Mouse (Mus musculus) heart, embryonic 13.5 days (tissue): Measurements from ENCODE around the gene Riiad1. TPM values are rescaled to one million over a fixed set of nuclear protein-coding genes. Genes with fewer than 3 reads are reported as not detected.

Experiments used
- ATAC-seq: fragments of 200-750 bp; cut with Nextera tagmentation; 2 replicates; pipeline ENCODE4 v1.8.0; 2017; ENCODE audit warnings: moderate TSS enrichment; ENCODE audit not compliant: insufficient number of reproducible peaks, low FRiP score, low TSS enrichment; ENCODE audit errors: extremely low read depth
- H3K27ac ChIP-seq: fragments of 300-500 bp; sonication (generic); replicated peaks from 2 replicates; pipeline ENCODE4 v1.5.1; 2015; ENCODE audit warnings: moderate library complexity, mild to moderate bottlenecking, inconsistent platforms
- H3K27me3 ChIP-seq: fragments of 300-500 bp; sonication (generic); replicated peaks from 2 replicates; pipeline ENCODE4 v1.6.1; 2015; ENCODE audit warnings: mild to moderate bottlenecking, inconsistent platforms
- H3K36me3 ChIP-seq: fragments of 300-500 bp; sonication (generic); 2 replicates; pipeline ENCODE4 v1.6.1; 2015; ENCODE audit warnings: mild to moderate bottlenecking, inconsistent platforms
- H3K4me1 ChIP-seq: fragments of 300-500 bp; sonication (generic); 2 replicates; pipeline ENCODE4 v1.6.1; 2015; ENCODE audit warnings: inconsistent platforms
- H3K4me2 ChIP-seq: fragments of 300-500 bp; sonication (generic); 2 replicates; pipeline ENCODE4 v1.6.1; 2015; ENCODE audit warnings: inconsistent platforms, mild to moderate bottlenecking, moderate library complexity
- H3K4me3 ChIP-seq: fragments of 300-500 bp; sonication (generic); 2 replicates; pipeline ENCODE4 v1.5.1; 2015; ENCODE audit warnings: moderate library complexity, mild to moderate bottlenecking, inconsistent platforms
- H3K9ac ChIP-seq: fragments of 300-500 bp; sonication (generic); 2 replicates; pipeline ENCODE4 v1.6.1; 2015; ENCODE audit warnings: inconsistent platforms, mild to moderate bottlenecking, moderate library complexity
- H3K9me3 ChIP-seq: fragments of 300-500 bp; sonication (generic); 2 replicates; pipeline ENCODE4 v1.6.1; 2016; ENCODE audit warnings: inconsistent platforms
- WGBS: fragments of 180-500 bp; shearing (Covaris S2); methylation state at CpG from one replicate; pipeline ENCODE4 v1.1.7; 2015; ENCODE audit warnings: mixed read lengths; 5-methylcytosine and 5-hydroxymethylcytosine counted together
- polyA plus RNA-seq: library from polyadenylated mRNA; unstranded; fragments of >200 nt; fragmentation: Nextera tagmentation; extraction: Ambion mirVana; gene quantifications from 2 replicates; pipeline ENCODE4 v1.2.1, GENCODE M21; 2015

Gene Riiad1
- 4.0 and 4.4 TPM in 2 replicates for polyA plus RNA-seq

DNA sequence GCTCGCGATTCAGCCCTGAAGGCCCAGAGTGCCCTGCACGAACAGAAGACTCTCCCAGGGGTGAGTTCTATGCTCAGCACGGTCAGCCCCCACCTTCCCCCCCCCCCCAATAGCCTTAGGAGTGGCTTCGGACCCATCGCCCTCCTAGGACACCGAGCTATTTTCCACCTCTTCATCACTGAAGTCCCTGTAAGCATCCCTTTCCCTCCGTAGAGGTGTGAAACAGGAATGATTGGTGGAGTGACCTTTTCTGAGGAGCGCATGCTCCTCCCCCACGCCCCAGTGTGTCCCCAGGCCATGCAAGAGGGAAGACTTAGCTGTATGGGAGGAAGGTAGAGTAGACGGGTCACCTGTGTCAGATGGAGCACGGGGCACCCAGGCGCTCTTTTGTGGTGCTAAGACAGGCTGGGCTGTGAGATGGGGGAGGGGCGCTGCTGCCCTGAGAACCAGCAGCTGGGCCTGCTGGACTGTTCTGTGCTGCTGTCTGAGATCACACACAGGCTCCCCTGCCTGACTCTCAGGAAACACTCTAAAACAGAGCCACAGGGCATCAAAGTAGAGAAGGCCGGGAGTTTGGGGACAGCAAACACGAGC lies at the start of gene Riiad1:
TSS of gene Riiad1 (minus strand) at position 51 of the 594 bp plus-strand sequence.
- no peaks in the 10 kb centered on the region for H3K9me3 ChIP-seq
- H3K27ac ChIP-seq = no peak within 1 kb of the TSS
- peaks cover 37% of the 10 kb centered on the region for H3K27me3 ChIP-seq
- H3K4me3 ChIP-seq = peak within 1 kb of the TSS; percentile 38
- peak within 1 kb of the TSS; percentile 64 for H3K4me2 ChIP-seq
- no peaks in the 10 kb centered on the region for H3K36me3 ChIP-seq
- 8% methylated on average over 16 of the region's 16 CpGs for WGBS
- no peak for ATAC-seq
- H3K4me1 ChIP-seq = peaks cover 36% of the 10 kb centered on the region
- no peak within 1 kb of the TSS for H3K9ac ChIP-seq

GRCm38 (mm10) chr3:94526731-94527130 lies 46.6 kb upstream of the Riiad1 start:
- H3K27ac ChIP-seq = no peak overlapping the region
- peaks cover 53% of the 10 kb centered on the region for H3K36me3 ChIP-seq
- H3K4me1 ChIP-seq = no peaks in the 10 kb centered on the region
- H3K4me3 ChIP-seq = no peak overlapping the region
- no peak overlapping the region for H3K9ac ChIP-seq
- no peaks in the 10 kb centered on the region for H3K27me3 ChIP-seq
- no peak overlapping the region for H3K4me2 ChIP-seq
- H3K9me3 ChIP-seq = no peaks in the 10 kb centered on the region
- ATAC-seq = no peak
- 72% methylated on average over 2 of the region's 2 CpGs for WGBS

DNA sequence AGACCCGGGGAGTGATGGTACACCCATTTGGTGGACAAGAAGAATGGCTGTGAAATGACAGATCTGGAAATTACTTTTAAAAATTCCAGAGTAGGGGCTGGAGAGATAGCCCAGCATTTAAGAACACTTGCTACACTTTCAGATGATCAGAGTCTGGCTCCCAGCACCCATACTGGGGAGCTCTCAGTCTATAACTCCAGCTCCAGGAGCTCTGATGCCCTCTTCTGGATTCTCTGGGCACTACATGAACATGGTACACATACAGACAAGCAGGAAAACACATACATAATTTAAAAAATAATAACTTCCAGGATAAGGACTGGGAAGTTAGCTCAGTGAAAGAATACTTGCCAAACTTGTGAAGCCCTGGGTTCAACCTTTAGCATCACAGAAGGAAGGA lies 26.5 kb upstream of the Riiad1 start:
- Histone ChIP-seq H3K4me3 (no peak overlapping the region), H3K9ac (no peak overlapping the region), H3K36me3 (peaks cover 71% of the 10 kb centered on the region), H3K4me2 (no peak overlapping the region), H3K27ac (no peak overlapping the region), H3K4me1 (no peaks in the 10 kb centered on the region), H3K9me3 (peaks cover 5% of the 10 kb centered on the region; the same call in 1 of the 2 replicates), H3K27me3 (no peaks in the 10 kb centered on the region)
- 90% methylated on average over 1 of the region's 1 CpGs for WGBS
- ATAC-seq = no peak

DNA sequence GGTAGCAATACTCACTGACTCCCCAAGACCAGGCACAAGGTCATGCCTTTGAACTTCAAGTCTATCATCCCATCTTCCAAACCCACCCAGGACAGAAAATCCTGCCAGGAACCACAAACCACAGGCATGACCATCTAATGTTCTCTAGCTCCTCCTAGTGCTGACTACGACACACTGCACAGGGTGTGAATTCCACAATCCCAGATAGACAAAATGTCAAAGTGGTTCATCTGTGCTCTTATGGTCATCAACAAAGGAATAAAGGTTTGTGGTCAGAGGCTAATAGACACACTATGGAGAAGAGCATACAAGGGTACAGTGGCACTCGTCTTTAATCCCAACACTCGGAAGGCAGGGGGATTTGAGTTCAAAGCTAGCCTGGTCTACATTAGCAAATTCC lies 22.1 kb upstream of the Riiad1 start:
- peaks cover 66% of the 10 kb centered on the region for H3K36me3 ChIP-seq
- H3K4me1 ChIP-seq = no peaks in the 10 kb centered on the region
- no peaks in the 10 kb centered on the region for H3K27me3 ChIP-seq
- no peak overlapping the region for H3K4me2 ChIP-seq
- peaks cover 5% of the 10 kb centered on the region; the same call in 1 of the 2 replicates for H3K9me3 ChIP-seq
- 75% methylated on average over 3 of the region's 3 CpGs for WGBS
- ATAC-seq = no peak
- no peak overlapping the region for H3K9ac ChIP-seq
- no peak overlapping the region for H3K4me3 ChIP-seq
- no peak overlapping the region for H3K27ac ChIP-seq

DNA sequence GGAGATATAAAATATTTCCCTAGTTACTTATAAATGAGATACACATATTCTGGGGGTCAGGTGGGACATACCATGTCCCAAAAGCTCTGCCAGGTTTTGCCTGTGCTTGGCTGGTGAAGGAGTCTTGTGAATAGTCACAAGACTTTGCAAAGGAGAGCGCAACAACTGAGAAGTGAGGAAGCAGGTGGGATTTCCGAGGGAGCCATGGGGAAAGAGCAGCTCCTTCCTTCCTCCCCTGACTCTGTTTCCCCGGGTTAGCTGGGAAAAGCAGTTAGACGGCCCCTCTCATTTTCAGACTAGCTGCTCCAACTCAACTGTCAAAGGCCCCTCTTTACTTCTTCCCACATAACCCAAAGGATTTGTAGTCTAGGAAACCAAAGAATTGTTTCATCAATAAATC lies 17.0 kb upstream of the Riiad1 start:
- Histone ChIP-seq H3K4me2 (no peak overlapping the region), H3K4me1 (no peaks in the 10 kb centered on the region), H3K9ac (no peak overlapping the region), H3K9me3 (no peaks in the 10 kb centered on the region), H3K4me3 (no peak overlapping the region), H3K27ac (no peak overlapping the region), H3K36me3 (peaks cover 81% of the 10 kb centered on the region), H3K27me3 (no peaks in the 10 kb centered on the region)
- WGBS = 80% methylated on average over 4 of the region's 4 CpGs
- ATAC-seq = no peak

- H3K4me1 ChIP-seq = peaks cover 21% of the 10 kb centered on the region
- ATAC-seq = no peak
- peaks cover 4% of the 10 kb centered on the region; the same call in 1 of the 2 replicates for H3K36me3 ChIP-seq
- no peak overlapping the region for H3K4me3 ChIP-seq
- H3K9me3 ChIP-seq = no peaks in the 10 kb centered on the region
- H3K9ac ChIP-seq = no peak overlapping the region
- H3K27ac ChIP-seq = no peak overlapping the region
- H3K4me2 ChIP-seq = no peak overlapping the region
- 55% methylated on average over 6 of the region's 6 CpGs for WGBS
- H3K27me3 ChIP-seq = no peaks in the 10 kb centered on the region
These were observed 7.4 kb upstream of the Riiad1 start for GRCm38 (mm10) chr3:94487581-94487980.

GRCm38 (mm10) chr3:94485922-94486321 lies 5.8 kb upstream of the Riiad1 start:
- no peaks in the 10 kb centered on the region for H3K9me3 ChIP-seq
- peaks cover 3% of the 10 kb centered on the region; the same call in 1 of the 2 replicates for H3K36me3 ChIP-seq
- H3K4me2 ChIP-seq = no peak overlapping the region
- no peak for ATAC-seq
- no peak overlapping the region for H3K9ac ChIP-seq
- H3K27me3 ChIP-seq = peaks cover 6% of the 10 kb centered on the region
- H3K4me1 ChIP-seq = peaks cover 27% of the 10 kb centered on the region
- no peak overlapping the region for H3K4me3 ChIP-seq
- no peak overlapping the region for H3K27ac ChIP-seq
- WGBS = 64% methylated on average over 7 of the region's 7 CpGs

DNA sequence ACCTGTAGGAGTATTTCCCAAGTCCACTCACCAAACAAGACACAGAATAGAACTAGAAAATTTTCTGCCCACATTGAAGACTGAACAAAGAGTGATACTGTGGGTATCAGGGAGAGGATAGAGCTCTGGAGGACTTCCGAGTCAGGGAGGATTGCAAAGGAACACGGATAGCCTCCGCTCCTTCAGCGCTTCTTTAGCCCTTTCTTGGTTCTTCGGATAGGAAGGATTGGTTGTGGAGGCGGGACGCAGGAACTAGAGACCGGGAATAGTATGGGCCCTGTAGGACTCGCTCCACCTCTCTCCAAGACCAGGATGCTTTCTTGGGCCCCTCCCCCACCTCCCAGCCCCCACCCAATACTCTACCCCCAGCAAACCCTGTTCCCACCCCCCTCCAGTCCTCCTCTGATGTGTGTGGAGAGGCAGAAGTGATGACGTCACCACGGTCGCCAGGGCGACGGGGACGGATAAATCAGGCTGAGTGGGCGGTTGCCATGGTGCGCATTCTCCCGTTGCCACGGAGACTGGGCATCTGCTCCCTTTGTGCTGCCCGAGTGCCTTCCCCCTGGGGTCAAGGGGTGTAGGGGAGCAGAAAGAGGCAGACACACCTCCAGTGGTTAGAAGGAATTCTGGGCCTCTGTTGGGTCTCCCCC lies 3.8 kb upstream of the Riiad1 start:
- peaks cover 26% of the 10 kb centered on the region for H3K27me3 ChIP-seq
- H3K4me3 ChIP-seq = no peak overlapping the region
- H3K9me3 ChIP-seq = no peaks in the 10 kb centered on the region
- no peak for ATAC-seq
- 28% methylated on average over 20 of the region's 20 CpGs for WGBS
- H3K4me1 ChIP-seq = peaks cover 40% of the 10 kb centered on the region
- no peak overlapping the region for H3K27ac ChIP-seq
- no peak overlapping the region for H3K4me2 ChIP-seq
- no peaks in the 10 kb centered on the region for H3K36me3 ChIP-seq
- H3K9ac ChIP-seq = no peak overlapping the region

DNA sequence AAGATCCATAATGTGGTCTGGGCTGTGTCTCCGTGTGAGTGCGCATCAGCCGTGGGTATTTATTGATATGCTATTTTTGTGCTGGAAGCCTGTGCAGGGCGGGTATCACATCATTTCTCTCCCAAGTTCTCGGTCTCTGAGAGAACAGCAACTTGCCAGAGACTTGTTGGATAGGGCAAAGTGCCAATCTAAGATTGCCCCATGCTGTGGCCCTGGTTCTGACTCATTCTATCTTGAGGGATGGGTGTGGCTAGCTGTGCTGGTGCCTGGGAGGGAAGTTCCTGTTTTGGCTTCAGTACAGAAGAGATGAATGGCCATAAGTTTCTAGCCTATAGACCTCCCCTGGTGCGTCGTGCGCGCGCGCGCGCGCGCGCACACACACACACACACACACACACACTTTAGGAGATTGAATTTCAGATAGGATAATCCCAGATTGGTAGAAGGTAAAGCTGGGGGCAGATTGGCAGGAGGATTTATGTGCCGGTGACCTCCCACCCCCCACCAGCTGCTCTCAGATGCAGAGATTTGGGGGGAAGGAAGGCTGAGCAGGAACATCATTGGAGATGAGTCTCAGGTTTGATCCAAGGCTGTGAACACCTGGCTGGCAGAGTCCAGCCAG lies 2.7 kb upstream of the Riiad1 start:
- Histone ChIP-seq H3K27me3 (peaks cover 37% of the 10 kb centered on the region), H3K27ac (no peak overlapping the region), H3K4me2 (no peak overlapping the region), H3K4me1 (peaks cover 43% of the 10 kb centered on the region), H3K36me3 (no peaks in the 10 kb centered on the region), H3K9me3 (no peaks in the 10 kb centered on the region), H3K4me3 (no peak overlapping the region), H3K9ac (no peak overlapping the region)
- ATAC-seq = no peak
- 71% methylated on average over 17 of the region's 17 CpGs for WGBS

- Histone ChIP-seq H3K27ac (no peak overlapping the region), H3K9ac (no peak overlapping the region), H3K9me3 (no peaks in the 10 kb centered on the region), H3K36me3 (no peaks in the 10 kb centered on the region), H3K27me3 (peaks cover 37% of the 10 kb centered on the region), H3K4me1 (peaks cover 36% of the 10 kb centered on the region), H3K4me2 (no peak overlapping the region), H3K4me3 (no peak overlapping the region)
- WGBS = 44% methylated on average over 4 of the region's 4 CpGs
- ATAC-seq = no peak
These were observed 1.3 kb upstream of the Riiad1 start for GRCm38 (mm10) chr3:94481429-94481828.

GRCm38 (mm10) chr3:94479564-94479963 lies 577 bp downstream of the Riiad1 start:
- 3% methylated on average over 11 of the region's 11 CpGs for WGBS
- no peaks in the 10 kb centered on the region for H3K36me3 ChIP-seq
- ATAC-seq = no peak
- H3K4me3 ChIP-seq = peak overlapping the region; percentile 38
- peak overlapping the region; percentile 64 for H3K4me2 ChIP-seq
- peaks cover 32% of the 10 kb centered on the region for H3K4me1 ChIP-seq
- no peak overlapping the region for H3K9ac ChIP-seq
- no peak overlapping the region for H3K27ac ChIP-seq
- no peaks in the 10 kb centered on the region for H3K9me3 ChIP-seq
- H3K27me3 ChIP-seq = peaks cover 37% of the 10 kb centered on the region
